Mouse (Mus musculus) MEL (cell line): ENCODE data around the gene Cdhr4. TPM values are rescaled to one million over a fixed set of nuclear protein-coding genes. Genes with fewer than 3 reads are reported as not detected.

ENCODE experiments used
- DNase-seq: peaks from one replicate; pipeline ENCODE4 v3.0.0; 2011; ENCODE audit warnings: low read depth, low spot score
- H3K27ac ChIP-seq: 2 replicates; pipeline ENCODE4 v1.5.1; 2012; ENCODE audit warnings: low read depth, mild to moderate bottlenecking, control low read depth, low read length, moderate library complexity; ENCODE audit not compliant: control insufficient read depth
- H3K27me3 ChIP-seq, 2 experiments: fragments of 150-350 bp in 1 of 2; sonication (generic) in 1 of 2; 2 replicates each; pipeline ENCODE4 v1.6.1; 2012; ENCODE audit warnings: low read length in 2 of 2, mild to moderate bottlenecking in 2 of 2, improper control_type of control experiment in 1 of 2, moderate library complexity in 1 of 2; ENCODE audit not compliant: insufficient read depth in 2 of 2, control insufficient read depth in 1 of 2
- H3K36me3 ChIP-seq, 2 experiments: 2 replicates each; pipeline ENCODE4 v1.6.1; 2012 to 2014; ENCODE audit warnings: low read length in 2 of 2, improper control_type of control experiment in 1 of 2, inconsistent platforms in 1 of 2, mild to moderate bottlenecking in 1 of 2; ENCODE audit not compliant: insufficient read depth in 2 of 2, control insufficient read depth in 1 of 2
- H3K4me1 ChIP-seq, 2 experiments: fragments of 150-350 bp in 1 of 2; sonication (generic) in 1 of 2; 2 replicates each; pipeline ENCODE4 v1.6.1; 2012; ENCODE audit warnings: low read length in 2 of 2, improper control_type of control experiment in 1 of 2, mild to moderate bottlenecking in 1 of 2; ENCODE audit not compliant: insufficient read depth in 2 of 2, control insufficient read depth in 1 of 2
- H3K4me3 ChIP-seq, 2 experiments: fragments of 150-350 bp in 1 of 2; sonication (generic) in 1 of 2; 2 replicates each; pipeline ENCODE4 v1.5.1; 2012; ENCODE audit warnings: low read depth in 2 of 2, low read length in 2 of 2, mild to moderate bottlenecking in 2 of 2, moderate library complexity in 2 of 2, control low read depth in 1 of 2, improper control_type of control experiment in 1 of 2; ENCODE audit not compliant: control insufficient read depth in 1 of 2, insufficient read depth in 1 of 2
- H3K79me2 ChIP-seq: 2 replicates; pipeline ENCODE4 v1.6.1; 2012; ENCODE audit warnings: mild to moderate bottlenecking, low read length, moderate library complexity; ENCODE audit not compliant: control insufficient read depth, poor library complexity, insufficient read depth
- H3K9ac ChIP-seq: 2 replicates; pipeline ENCODE4 v1.6.1; 2012; ENCODE audit warnings: low read depth, mild to moderate bottlenecking, control low read depth, low read length, moderate library complexity; ENCODE audit not compliant: control insufficient read depth, poor library complexity, severe bottlenecking
- H3K9me3 ChIP-seq: fragments of 150-350 bp; sonication (generic); replicated peaks from 2 replicates; pipeline ENCODE4 v1.6.1; 2012; ENCODE audit warnings: mild to moderate bottlenecking, low read length, improper control_type of control experiment, moderate library complexity; ENCODE audit not compliant: insufficient read depth
- BHLHE40 ChIP-seq: IDR thresholded peaks from 2 replicates; pipeline ENCODE4 v1.6.1; 2012; ENCODE audit warnings: low read depth, mild to moderate bottlenecking, inconsistent platforms, low read length, improper control_type of control experiment, borderline replicate concordance
- CHD1 ChIP-seq: IDR thresholded peaks from 2 replicates; pipeline ENCODE4 v1.6.1; 2012; ENCODE audit warnings: low read depth, mild to moderate bottlenecking, inconsistent platforms, low read length, improper control_type of control experiment
- CTCF ChIP-seq, 3 experiments: IDR thresholded peaks in 2 of 3; conservative IDR thresholded peaks in 1 of 3; 2 replicates each; pipeline ENCODE4 v1.5.1; 2011 to 2012; ENCODE audit warnings: low read length in 3 of 3, low read depth in 2 of 3, mild to moderate bottlenecking in 2 of 3, improper control_type of control experiment in 1 of 3, inconsistent platforms in 1 of 3, mixed read lengths in 1 of 3, moderate library complexity in 1 of 3; ENCODE audit not compliant: control insufficient read depth in 1 of 3, insufficient read depth in 1 of 3, poor library complexity in 1 of 3, severe bottlenecking in 1 of 3
- E2F4 ChIP-seq: IDR thresholded peaks from 2 replicates; pipeline ENCODE4 v1.6.1; 2011; ENCODE audit warnings: low read depth, low read length, improper control_type of control experiment, borderline replicate concordance
- EP300 ChIP-seq, 2 experiments: IDR thresholded peaks; 2 replicates each; pipeline ENCODE4 v1.6.1; 2011; ENCODE audit warnings: improper control_type of control experiment in 2 of 2, low read length in 2 of 2, low read depth in 1 of 2, mild to moderate bottlenecking in 1 of 2
- ETS1 ChIP-seq: IDR thresholded peaks from 2 replicates; pipeline ENCODE4 v1.6.1; 2012; ENCODE audit warnings: low read depth, mild to moderate bottlenecking, inconsistent platforms, low read length, improper control_type of control experiment, moderate library complexity
- HCFC1 ChIP-seq: IDR thresholded peaks from 2 replicates; pipeline ENCODE4 v1.6.1; 2012; ENCODE audit warnings: low read depth, mild to moderate bottlenecking, inconsistent platforms, low read length, improper control_type of control experiment, moderate library complexity
- MAX ChIP-seq: IDR thresholded peaks from 2 replicates; pipeline ENCODE4 v1.6.1; 2011; ENCODE audit warnings: low read length, improper control_type of control experiment
- MYC ChIP-seq: IDR thresholded peaks from 2 replicates; pipeline ENCODE4 v1.6.1; 2011; ENCODE audit warnings: low read depth, mild to moderate bottlenecking, low read length, improper control_type of control experiment, moderate library complexity
- POLR2A ChIP-seq, 2 experiments: IDR thresholded peaks; 2 replicates each; pipeline ENCODE4 v1.6.1; 2011 to 2012; ENCODE audit warnings: low read length in 2 of 2, mild to moderate bottlenecking in 2 of 2, control low read depth in 1 of 2, improper control_type of control experiment in 1 of 2, low read depth in 1 of 2, moderate library complexity in 1 of 2; ENCODE audit not compliant: control insufficient read depth in 1 of 2, insufficient read depth in 1 of 2, poor library complexity in 1 of 2
- POLR2AphosphoS2 ChIP-seq: IDR thresholded peaks from 2 replicates; pipeline ENCODE4 v1.6.1; 2011; ENCODE audit warnings: low read length, improper control_type of control experiment
- RCOR1 ChIP-seq: IDR thresholded peaks from 2 replicates; pipeline ENCODE4 v1.6.1; 2012; ENCODE audit warnings: low read depth, mild to moderate bottlenecking, inconsistent platforms, low read length, improper control_type of control experiment
- TAL1 ChIP-seq: IDR thresholded peaks from 2 replicates; pipeline ENCODE4 v1.6.1; 2012; ENCODE audit warnings: mild to moderate bottlenecking, inconsistent platforms, low read length, moderate library complexity, mixed read lengths
- TBP ChIP-seq: IDR thresholded peaks from 2 replicates; pipeline ENCODE4 v1.8.0; 2011; ENCODE audit warnings: low read depth, low read length, improper control_type of control experiment
- TCF12 ChIP-seq: IDR thresholded peaks from 2 replicates; pipeline ENCODE4 v1.6.1; 2014; ENCODE audit warnings: low read depth, mild to moderate bottlenecking, inconsistent platforms, low read length, improper control_type of control experiment, moderate library complexity
- UBTF ChIP-seq: IDR thresholded peaks from 2 replicates; pipeline ENCODE4 v1.6.1; 2012; ENCODE audit warnings: low read depth, mild to moderate bottlenecking, inconsistent platforms, low read length, improper control_type of control experiment, moderate library complexity, borderline replicate concordance; ENCODE audit not compliant: insufficient read depth
- USF1 ChIP-seq: IDR thresholded peaks from 2 replicates; pipeline ENCODE4 v1.6.1; 2014; ENCODE audit warnings: low read depth, mild to moderate bottlenecking, inconsistent platforms, low read length, improper control_type of control experiment, moderate library complexity
- USF2 ChIP-seq, 2 experiments: IDR thresholded peaks; 2 replicates each; pipeline ENCODE4 v1.6.1; 2011 to 2012; ENCODE audit warnings: improper control_type of control experiment in 2 of 2, low read length in 2 of 2, borderline replicate concordance in 1 of 2, inconsistent platforms in 1 of 2, low read depth in 1 of 2, mild to moderate bottlenecking in 1 of 2; ENCODE audit not compliant: insufficient read depth in 1 of 2
- ZC3H11A ChIP-seq: IDR thresholded peaks from 2 replicates; pipeline ENCODE4 v1.6.1; 2012; ENCODE audit warnings: low read depth, mild to moderate bottlenecking, inconsistent platforms, low read length, improper control_type of control experiment
- ZKSCAN1 ChIP-seq: IDR thresholded peaks from 2 replicates; pipeline ENCODE4 v1.6.1; 2012; ENCODE audit warnings: low read depth, mild to moderate bottlenecking, inconsistent platforms, low read length, improper control_type of control experiment, moderate library complexity
- ZNF384 ChIP-seq: IDR thresholded peaks from 2 replicates; pipeline ENCODE4 v1.6.1; 2012; ENCODE audit warnings: low read depth, mild to moderate bottlenecking, inconsistent platforms, low read length, improper control_type of control experiment
- polyA plus RNA-seq, 2 experiments: library from polyadenylated mRNA; stranded (reverse) in 1 of 2; unstranded in 1 of 2; fragments of >175 nt in 1 of 2; fragments of >200 nt in 1 of 2; gene quantifications; 2 replicates each; pipeline versions ENCODE4 v1.2.1 to v1.2.4; 2012; ENCODE audit warnings: low replicate concordance in 2 of 2, low read depth in 1 of 2; ENCODE audit not compliant: insufficient read length in 2 of 2, insufficient read depth in 1 of 2, missing spikeins in 1 of 2
- total RNA-seq: library from RNA; depleted of rRNA; stranded (reverse); fragments of 300-350 nt; gene quantifications from 2 replicates; pipeline ENCODE4 v1.2.3, GENCODE M21; 2012; rRNA removed

The Cdhr4 gene
- 0.65 and 1.5 TPM in 2 replicates for total RNA-seq
- polyA plus RNA-seq: 1 to 10 TPM in 1 of 2 experiments, not detected in 1; 4.4 TPM

DNA sequence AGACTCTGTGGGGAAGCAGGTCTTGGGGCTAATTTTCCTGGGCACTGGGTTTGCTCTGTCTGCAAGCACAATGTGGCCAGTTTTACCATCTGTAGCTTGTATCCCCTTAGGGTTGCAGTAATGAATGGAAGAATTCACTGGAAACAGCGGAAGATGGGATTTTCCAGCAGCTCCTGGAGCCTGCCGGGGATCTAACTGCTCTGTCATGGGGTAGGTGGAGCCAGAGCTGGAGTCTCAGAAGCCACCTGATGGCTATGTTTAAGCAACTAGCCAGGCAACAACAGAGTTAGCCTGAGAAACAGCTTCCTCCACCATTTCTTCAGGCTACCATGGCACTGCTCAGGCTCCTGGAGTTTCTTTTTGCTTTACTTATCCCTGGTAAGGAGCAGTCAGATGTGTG, at the start of gene Cdhr4:
Gene Cdhr4 (plus strand): TSS at position 301 of the 400 bp plus-strand sequence.
- Histone ChIP-seq H3K9ac (no peak within 1 kb of the TSS), H3K27ac (no peak within 1 kb of the TSS), H3K4me1 (peaks cover 5 to 15% of the 10 kb centered on the region in 2 experiments), H3K9me3 (no peaks in the 10 kb centered on the region)
- no peak for DNase-seq
- TF ChIP-seq RCOR1: no peak
- TF ChIP-seq, all 39 proteins: peak for 0
- peaks cover 0 to 8% of the 10 kb centered on the region in 2 experiments; a peak in 2 of 4 replicates for H3K36me3 ChIP-seq
- H3K79me2 ChIP-seq: no peaks in the 10 kb centered on the region
- no peak within 1 kb of the TSS for H3K4me3 ChIP-seq
- H3K27me3 ChIP-seq: no peaks in the 10 kb centered on the region

DNA sequence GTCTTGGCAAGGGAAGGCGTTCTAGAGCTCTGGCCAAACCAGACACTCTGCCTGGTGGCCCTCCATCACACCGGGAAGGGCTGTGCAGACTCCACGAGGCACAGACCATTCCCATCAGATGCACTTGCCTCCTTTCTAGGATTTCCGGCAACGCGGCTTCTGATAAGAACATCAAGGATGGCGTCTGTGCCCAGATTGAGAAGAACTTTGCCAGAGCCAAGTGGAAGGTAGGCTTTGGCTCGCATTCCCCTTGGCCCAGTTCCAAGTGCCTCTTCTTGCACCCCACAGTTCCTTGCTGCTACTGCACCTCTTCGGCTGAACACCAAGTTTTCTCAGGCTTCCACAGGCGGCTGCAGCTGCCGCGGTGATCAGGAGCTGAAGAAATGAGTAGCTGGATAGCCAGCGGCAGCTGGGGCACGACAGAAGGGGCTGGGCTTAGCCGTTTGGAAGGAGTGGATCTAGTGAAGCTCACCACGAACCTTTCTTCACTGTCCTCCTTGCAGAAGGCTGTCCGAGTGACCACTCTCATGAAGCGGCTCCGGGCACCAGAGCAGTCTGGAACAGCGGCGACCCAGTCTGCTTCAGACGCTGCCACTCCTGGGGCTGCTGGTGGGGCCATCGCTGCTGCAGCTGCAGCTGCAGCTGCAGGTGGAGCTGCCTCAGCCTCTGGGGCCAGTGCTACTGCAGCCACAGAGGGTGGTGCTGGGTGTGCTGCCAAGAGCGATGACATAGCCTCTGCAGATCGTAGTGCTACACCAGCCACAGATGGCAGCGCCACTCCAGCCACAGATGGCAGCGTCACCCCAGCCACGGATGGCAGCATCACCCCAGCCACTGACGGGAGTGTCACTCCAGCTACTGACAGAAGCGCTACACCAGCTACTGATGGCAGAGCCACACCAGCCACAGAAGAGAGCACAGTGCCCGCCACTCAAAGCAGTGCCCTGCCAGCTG, 44.8 kb upstream of the Cdhr4 start:
- H3K4me3 ChIP-seq: no peak overlapping the region
- H3K79me2 ChIP-seq: peaks cover 18% of the 10 kb centered on the region
- H3K9ac ChIP-seq: no peak overlapping the region
- no peak overlapping the region for H3K27ac ChIP-seq
- TF ChIP-seq BHLHE40: no peak
- TF ChIP-seq CHD1: no peak
- no peak for TF ChIP-seq USF2 (IDR thresholded peaks at IDR 0.05; ENCODE audit: borderline replicate concordance in 1 of 2, insufficient read depth in 1 of 2, low read depth in 1 of 2, low read length in 2 of 2)
- TF ChIP-seq HCFC1: no peak
- TF ChIP-seq POLR2AphosphoS2: no peak
- TF ChIP-seq ETS1: no peak
- no peak for TF ChIP-seq ZKSCAN1
- no peak for TF ChIP-seq TAL1
- no peak for DNase-seq
- H3K4me1 ChIP-seq: peaks cover 0 to 13% of the 10 kb centered on the region in 2 experiments; a peak in 2 of 4 replicates
- no peaks in the 10 kb centered on the region for H3K27me3 ChIP-seq
- H3K36me3 ChIP-seq: peaks cover 0 to 9% of the 10 kb centered on the region in 2 experiments; a peak in 2 of 4 replicates
- no peaks in the 10 kb centered on the region for H3K9me3 ChIP-seq

DNA sequence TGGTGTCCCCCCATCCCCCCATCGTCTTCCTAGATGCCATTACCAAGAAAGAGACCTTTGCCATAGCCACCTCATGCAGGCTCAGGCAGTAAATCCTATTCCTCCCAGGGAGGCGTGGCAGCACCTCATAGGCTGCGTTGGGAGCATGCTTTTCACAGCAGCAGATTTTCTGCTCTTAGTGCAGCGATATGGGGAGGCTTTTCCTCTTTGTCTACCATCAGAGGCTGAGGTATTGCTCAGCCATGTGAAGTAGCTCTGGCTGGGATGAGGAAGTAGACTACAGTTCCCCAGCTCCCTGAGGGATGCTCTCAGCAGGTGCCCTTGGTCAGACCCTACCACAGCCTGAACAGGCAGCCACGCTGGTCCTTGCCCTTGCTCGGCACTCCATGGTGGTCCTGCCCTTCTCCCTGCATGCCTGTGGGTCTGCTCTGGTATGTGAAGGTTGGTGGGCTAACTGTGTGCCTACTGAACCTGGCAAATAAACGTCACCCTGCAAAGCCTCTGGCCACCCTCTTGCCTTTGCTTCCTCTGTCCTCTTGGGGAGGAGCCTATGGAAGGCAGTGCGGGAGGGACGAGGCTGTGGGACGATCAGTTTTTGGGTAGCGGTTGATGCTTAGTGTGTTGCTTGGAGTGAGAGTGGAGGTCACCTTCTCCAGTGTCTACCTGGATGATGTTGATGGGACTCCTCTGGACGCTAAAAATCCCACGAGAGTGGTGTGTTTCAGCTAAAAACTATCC, 42.9 kb upstream of the Cdhr4 start:
- Histone ChIP-seq H3K27ac (peak overlapping the region; percentile 64), H3K9me3 (no peaks in the 10 kb centered on the region), H3K79me2 (peaks cover 31% of the 10 kb centered on the region), H3K9ac (peak overlapping the region; percentile 86), H3K27me3 (no peaks in the 10 kb centered on the region), H3K4me1 (peaks cover 0 to 13% of the 10 kb centered on the region in 2 experiments; a peak in 2 of 4 replicates), H3K4me3 (peak overlapping the region; percentile 71 to 96), H3K36me3 (peaks cover 0 to 12% of the 10 kb centered on the region in 2 experiments; a peak in 2 of 4 replicates)
- peak; percentile 70 for DNase-seq
- no peak for TF ChIP-seq E2F4
- no peak; a peak in 1 of 4 replicates for TF ChIP-seq EP300 (IDR thresholded peaks at IDR 0.05; ENCODE audit: low read depth in 1 of 2, low read length in 2 of 2)
- TF ChIP-seq MAX: 0 out of 2 replicates have a peak, but pooled peaks have one; percentile 41
- TF ChIP-seq TCF12: no peak
- peak; percentile 41 to 56; a peak in 2 of 4 replicates for TF ChIP-seq POLR2A (IDR thresholded peaks at IDR 0.05; ENCODE audit: control insufficient read depth in 1 of 2, insufficient read depth in 1 of 2, low read depth in 1 of 2, low read length in 2 of 2, poor library complexity in 1 of 2)
- no peak for TF ChIP-seq ZC3H11A
- no peak for TF ChIP-seq USF1
- TF ChIP-seq TBP: peak; percentile 96
- no peak; the same call in 1 of the 2 replicates for TF ChIP-seq MYC
- no peak for TF ChIP-seq ZNF384
- peak; percentile 88; the same call in 1 of the 2 replicates for TF ChIP-seq UBTF
- no peak for TF ChIP-seq CTCF (IDR thresholded peaks at IDR 0.05 in 2 of 3, conservative IDR thresholded peaks at IDR 0.05 in 1 of 3; ENCODE audit: control insufficient read depth in 1 of 3, insufficient read depth in 1 of 3, low read depth in 2 of 3, low read length in 3 of 3, poor library complexity in 1 of 3, severe bottlenecking in 1 of 3)
